Mouse (Mus musculus): ENCODE results near the gene Lrba. TPM values are rescaled to one million over a fixed set of nuclear protein-coding genes. Genes with fewer than 3 reads are reported as not detected.
A peak's percentile ranks its signal among the peaks of the same experiment; 100 is the strongest.

The Lrba gene
- total and polyA plus RNA-seq, 3 experiments, result 9.7 to 24.3 (median 22.5) TPM

DNA sequence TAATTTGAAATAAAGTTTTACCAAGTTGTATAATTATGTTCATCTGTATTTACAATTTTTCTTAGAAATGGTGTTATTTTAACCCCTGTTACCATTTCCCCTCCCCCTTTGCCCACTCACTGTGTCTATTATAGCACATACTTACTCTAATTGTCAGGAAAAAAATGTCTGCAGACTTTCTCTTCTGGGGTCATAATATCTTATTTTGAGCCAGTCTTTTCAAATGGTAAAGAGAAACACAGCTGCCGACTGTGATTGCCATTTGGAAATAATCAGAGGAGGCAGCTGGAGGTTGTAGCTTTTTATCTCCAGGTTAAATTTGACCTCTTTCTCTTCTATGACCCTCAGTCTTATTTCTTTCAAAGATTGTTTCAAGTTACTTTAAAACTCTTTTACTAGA is 86.9 kb downstream of the Lrba start:
- no peaks in the 10 kb centered on the region for H3K79me2 ChIP-seq (replicated peaks; ENCODE audit: control insufficient read depth, insufficient read depth, low read length)
- no peaks in the 10 kb centered on the region for H3K4me1 ChIP-seq (ENCODE audit: control insufficient read depth, insufficient read depth, low read length)
- 54% methylated on average over 1 of the region's 1 CpGs for WGBS

DNA sequence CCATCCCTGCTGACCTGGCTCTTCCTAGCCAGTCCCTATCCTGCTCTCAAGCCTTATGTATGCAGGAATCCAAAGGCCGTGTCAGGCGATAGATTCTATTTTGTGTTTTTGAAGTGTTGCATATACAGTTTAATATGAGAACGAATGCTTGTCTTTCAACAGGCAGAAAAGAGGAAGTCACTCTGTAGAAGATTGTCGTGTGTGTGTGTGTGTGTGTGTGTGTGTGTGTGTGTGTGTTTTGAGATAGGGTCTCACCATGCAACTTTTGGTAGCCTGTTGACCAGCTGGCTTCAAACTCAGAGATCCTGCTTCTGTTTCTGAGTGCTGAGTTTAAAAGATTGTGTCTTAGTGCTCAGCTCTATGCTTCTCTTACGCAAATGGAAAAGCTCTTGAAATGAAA is 93.2 kb downstream of the Lrba start:
- intact Hi-C loops (cut with DNase I), result no loop called here
- Histone ChIP-seq H3K79me2 (replicated peaks; ENCODE audit: control insufficient read depth, insufficient read depth, low read length) (no peaks in the 10 kb centered on the region), H3K4me1 (ENCODE audit: control insufficient read depth, insufficient read depth, low read length) (no peaks in the 10 kb centered on the region), H3K4me3 (no peak overlapping the region), H3K27ac (no peak overlapping the region), H3K27me3 (ENCODE audit: control insufficient read depth, insufficient read depth, low read length) (no peaks in the 10 kb centered on the region), H3K36me3 (ENCODE audit: control insufficient read depth, insufficient read depth, low read length) (no peaks in the 10 kb centered on the region), H3K9ac (ENCODE audit: low read depth, low read length) (no peak overlapping the region)
- no peak for DNase-seq
- TF ChIP-seq CTCF (IDR thresholded peaks at IDR 0.05) (no peak), POLR2A (IDR thresholded peaks at IDR 0.05; ENCODE audit: insufficient read depth, low read depth, low read length) (no peak), EP300 (IDR thresholded peaks at IDR 0.05; ENCODE audit: insufficient read depth, low read depth, low read length) (no peak)
- 79% methylated on average over 5 of the region's 5 CpGs for WGBS

More for the DNA sequence above, 86.9 kb downstream of the Lrba start:
- TF ChIP-seq POLR2A (IDR thresholded peaks at IDR 0.05; ENCODE audit: insufficient read depth, low read depth, low read length) (no peak), CTCF (IDR thresholded peaks at IDR 0.05) (no peak), EP300 (IDR thresholded peaks at IDR 0.05; ENCODE audit: insufficient read depth, low read depth, low read length) (no peak)
- no peak for DNase-seq
- H3K9ac ChIP-seq (ENCODE audit: low read depth, low read length), result no peak overlapping the region
- no peaks in the 10 kb centered on the region for H3K27me3 ChIP-seq (ENCODE audit: control insufficient read depth, insufficient read depth, low read length)
- intact Hi-C loops (cut with DNase I), result no loop called here
- no peak overlapping the region for H3K27ac ChIP-seq
- H3K36me3 ChIP-seq (ENCODE audit: control insufficient read depth, insufficient read depth, low read length), result no peaks in the 10 kb centered on the region
- H3K4me3 ChIP-seq, result no peak overlapping the region

DNA sequence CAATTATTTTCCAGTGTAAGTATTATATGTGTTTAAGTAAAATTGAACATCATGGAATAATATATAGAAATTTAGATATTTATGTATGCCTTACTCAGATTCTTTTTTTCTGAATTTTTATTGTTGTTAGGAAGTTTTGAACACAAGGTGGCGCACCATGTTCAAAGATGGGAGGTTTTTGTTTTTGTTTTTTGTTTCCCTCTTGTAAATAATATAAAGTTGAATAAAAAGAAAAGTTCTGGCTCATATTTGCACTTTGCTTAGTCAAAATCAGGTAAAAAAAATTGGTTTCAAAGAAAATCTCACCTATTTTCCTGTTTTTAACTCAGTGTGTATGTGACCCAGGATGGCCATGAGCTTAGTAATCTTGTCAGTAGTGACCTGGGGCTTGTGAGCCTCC is 104.1 kb downstream of the Lrba start:
- no peaks in the 10 kb centered on the region for H3K4me1 ChIP-seq (ENCODE audit: control insufficient read depth, insufficient read depth, low read length)
- 49% methylated on average over 1 of the region's 1 CpGs for WGBS
- H3K9ac ChIP-seq (ENCODE audit: low read depth, low read length), result no peak overlapping the region
- no peaks in the 10 kb centered on the region for H3K36me3 ChIP-seq (ENCODE audit: control insufficient read depth, insufficient read depth, low read length)
- no peak overlapping the region for H3K4me3 ChIP-seq
- intact Hi-C loops (cut with DNase I), result loop anchor here (10.0 kb wide), 3 partner anchors 436 to 646 kb away; no protein-coding TSS in a partner anchor
- H3K27me3 ChIP-seq (ENCODE audit: control insufficient read depth, insufficient read depth, low read length), result no peaks in the 10 kb centered on the region
- no peak for DNase-seq
- no peak for TF ChIP-seq POLR2A (IDR thresholded peaks at IDR 0.05; ENCODE audit: insufficient read depth, low read depth, low read length)
- no peak for TF ChIP-seq EP300 (IDR thresholded peaks at IDR 0.05; ENCODE audit: insufficient read depth, low read depth, low read length)
- peak; percentile 76 for TF ChIP-seq CTCF (IDR thresholded peaks at IDR 0.05)
- no peak overlapping the region for H3K27ac ChIP-seq
- H3K79me2 ChIP-seq (replicated peaks; ENCODE audit: control insufficient read depth, insufficient read depth, low read length), result no peaks in the 10 kb centered on the region

GRCm38 (mm10) chr3:86343261-86343660 is 118.8 kb downstream of the Lrba start:
- Histone ChIP-seq H3K27me3 (ENCODE audit: control insufficient read depth, insufficient read depth, low read length) (no peaks in the 10 kb centered on the region), H3K4me1 (ENCODE audit: control insufficient read depth, insufficient read depth, low read length) (no peaks in the 10 kb centered on the region), H3K4me3 (no peak overlapping the region), H3K79me2 (replicated peaks; ENCODE audit: control insufficient read depth, insufficient read depth, low read length) (no peaks in the 10 kb centered on the region), H3K27ac (no peak overlapping the region), H3K9ac (ENCODE audit: low read depth, low read length) (no peak overlapping the region), H3K36me3 (ENCODE audit: control insufficient read depth, insufficient read depth, low read length) (no peaks in the 10 kb centered on the region)
- intact Hi-C loops (cut with DNase I), result no loop called here
- TF ChIP-seq POLR2A (IDR thresholded peaks at IDR 0.05; ENCODE audit: insufficient read depth, low read depth, low read length) (no peak), CTCF (IDR thresholded peaks at IDR 0.05) (no peak), EP300 (IDR thresholded peaks at IDR 0.05; ENCODE audit: insufficient read depth, low read depth, low read length) (no peak)
- 59% methylated on average over 5 of the region's 5 CpGs for WGBS
- no peak for DNase-seq

GRCm38 (mm10) chr3:86362486-86362885 is 138.0 kb downstream of the Lrba start:
- no peaks in the 10 kb centered on the region for H3K79me2 ChIP-seq (replicated peaks; ENCODE audit: control insufficient read depth, insufficient read depth, low read length)
- DNase-seq, result no peak
- no peak overlapping the region for H3K4me3 ChIP-seq
- intact Hi-C loops (cut with DNase I), result no loop called here
- WGBS, result 35% methylated on average over 5 of the region's 5 CpGs
- H3K27ac ChIP-seq, result no peak overlapping the region
- TF ChIP-seq POLR2A (IDR thresholded peaks at IDR 0.05; ENCODE audit: insufficient read depth, low read depth, low read length) (no peak), EP300 (IDR thresholded peaks at IDR 0.05; ENCODE audit: insufficient read depth, low read depth, low read length) (no peak), CTCF (IDR thresholded peaks at IDR 0.05) (no peak)
- H3K9ac ChIP-seq (ENCODE audit: low read depth, low read length), result no peak overlapping the region
- no peaks in the 10 kb centered on the region for H3K27me3 ChIP-seq (ENCODE audit: control insufficient read depth, insufficient read depth, low read length)
- no peaks in the 10 kb centered on the region; the same call in 1 of the 2 replicates for H3K36me3 ChIP-seq (ENCODE audit: control insufficient read depth, insufficient read depth, low read length)
- no peaks in the 10 kb centered on the region for H3K4me1 ChIP-seq (ENCODE audit: control insufficient read depth, insufficient read depth, low read length)

DNA sequence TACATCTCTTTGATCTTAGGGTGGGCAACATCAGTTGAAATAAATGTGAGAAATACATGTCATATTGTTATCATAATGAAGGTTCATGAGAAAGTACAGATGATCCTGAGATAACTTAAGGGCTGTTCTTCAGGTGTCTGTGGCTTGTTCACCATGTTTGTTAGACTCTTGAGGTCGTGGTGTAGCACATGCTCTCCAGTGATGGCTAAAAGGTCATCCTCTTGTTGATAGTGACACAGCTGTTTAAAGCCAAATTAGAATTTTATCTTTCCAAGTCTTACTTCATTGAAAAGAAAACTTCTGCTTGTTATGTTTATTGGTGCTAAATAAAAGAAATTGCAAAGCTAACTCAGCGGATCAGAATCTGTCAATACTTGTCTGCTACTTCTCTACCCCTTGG is 147.0 kb downstream of the Lrba start:
- H3K79me2 ChIP-seq (replicated peaks; ENCODE audit: control insufficient read depth, insufficient read depth, low read length), result no peaks in the 10 kb centered on the region
- TF ChIP-seq EP300 (IDR thresholded peaks at IDR 0.05; ENCODE audit: insufficient read depth, low read depth, low read length) (no peak), CTCF (IDR thresholded peaks at IDR 0.05) (no peak), POLR2A (IDR thresholded peaks at IDR 0.05; ENCODE audit: insufficient read depth, low read depth, low read length) (no peak)
- intact Hi-C loops (cut with DNase I), result no loop called here
- no peak overlapping the region for H3K27ac ChIP-seq
- H3K4me1 ChIP-seq (ENCODE audit: control insufficient read depth, insufficient read depth, low read length), result no peaks in the 10 kb centered on the region
- no peaks in the 10 kb centered on the region for H3K27me3 ChIP-seq (ENCODE audit: control insufficient read depth, insufficient read depth, low read length)
- WGBS, result 61% methylated on average over 2 of the region's 2 CpGs
- no peak for DNase-seq
- H3K9ac ChIP-seq (ENCODE audit: low read depth, low read length), result no peak overlapping the region
- H3K36me3 ChIP-seq (ENCODE audit: control insufficient read depth, insufficient read depth, low read length), result no peaks in the 10 kb centered on the region
- no peak overlapping the region for H3K4me3 ChIP-seq
